In the genomic region with DNA sequence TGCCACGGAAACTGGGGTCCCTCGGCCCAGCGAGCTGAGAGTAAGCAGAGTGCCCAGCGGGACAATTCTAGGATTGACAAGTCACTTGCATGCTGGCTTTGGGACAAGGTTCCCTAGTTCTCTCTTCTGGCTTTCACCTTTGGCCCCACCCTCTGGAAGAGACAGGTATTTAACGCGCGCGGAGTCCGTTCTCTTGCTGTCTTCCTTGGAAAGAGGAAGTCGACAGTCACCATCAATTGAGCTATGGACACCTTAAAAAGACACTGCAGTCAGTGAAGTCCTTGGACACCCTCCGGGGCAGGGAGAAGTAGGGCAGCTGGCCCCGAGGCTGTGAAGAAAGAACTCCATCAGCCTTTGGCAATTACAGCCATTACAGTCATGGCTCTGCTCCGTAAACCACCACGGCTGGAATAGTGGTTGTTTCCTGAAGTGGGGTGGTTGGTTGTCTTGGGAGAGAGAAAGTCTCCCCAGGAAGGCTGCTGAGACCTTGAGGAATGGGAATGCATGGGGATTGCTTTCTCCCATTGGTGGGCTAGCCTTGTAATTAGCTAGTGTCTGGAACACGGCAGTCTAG, we compare ENCODE assay signal across 8 mouse cellular contexts. TPM values are rescaled to one million over a fixed set of nuclear protein-coding genes. Genes with fewer than 3 reads are reported as not detected.
DNase-seq lines count a peak whose midpoint lies in the region; ATAC-seq lines count a peak whose summit lies in the region.

No protein-coding gene starts in this region.

- peak overlapping the region; percentile 37 for H3K4me3 ChIP-seq in hindbrain, embryonic 13.5 days
- peak overlapping the region; percentile 42 for H3K4me3 ChIP-seq in stomach, embryonic 14.5 days (ENCODE audit: low read depth, low read length)

- H3K27me3 ChIP-seq in hindbrain, embryonic 13.5 days = peaks cover 18% of the 10 kb centered on the region; the same call in 1 of the 2 replicates
- H3K27me3 ChIP-seq in stomach, embryonic 14.5 days (ENCODE audit: control insufficient read depth, insufficient read depth, low read length) = no peaks in the 10 kb centered on the region

- ATAC-seq in hindbrain, embryonic 13.5 days (ENCODE audit: low FRiP score) = no peak
- no peak for ATAC-seq in stomach, embryonic 14.5 days (ENCODE audit: insufficient number of reproducible peaks, insufficient read depth, low FRiP score, low read depth)

- peaks cover 44% of the 10 kb centered on the region for H3K4me1 ChIP-seq in hindbrain, embryonic 13.5 days (replicated peaks)
- H3K4me1 ChIP-seq in stomach, embryonic 14.5 days (ENCODE audit: control insufficient read depth, insufficient read depth, low read length) = peaks cover 19% of the 10 kb centered on the region; the same call in 1 of the 2 replicates

- intact Hi-C loops in gastrocnemius, postnatal 36 days (cut with DNase I) = no loop called here

- no peak overlapping the region for H3K27ac ChIP-seq in hindbrain, embryonic 13.5 days
- no peak overlapping the region; the same call in 1 of the 2 replicates for H3K27ac ChIP-seq in stomach, embryonic 14.5 days (ENCODE audit: low read length)

- peak; percentile 27 for DNase-seq in B cell, adult 2 months
- DNase-seq in R1 (ENCODE audit: low read depth, low spot score) (peak; percentile 30), MN1 (ENCODE audit: low spot score) (no peak)
- peak; percentile 31 to 44 for DNase-seq in lung, adult 18-20 months
- no peak for DNase-seq in gastrocnemius, postnatal 36 days
- DNase-seq in gastrocnemius, postnatal 25 days = no peak

- H3K9me3 ChIP-seq in hindbrain, embryonic 13.5 days = no peaks in the 10 kb centered on the region
- no peaks in the 10 kb centered on the region for H3K9me3 ChIP-seq in stomach, embryonic 14.5 days (ENCODE audit: control insufficient read depth, low read depth, low read length)

- peak overlapping the region; percentile 60 for H3K9ac ChIP-seq in hindbrain, embryonic 13.5 days
- peak overlapping the region; percentile 25; the same call in 1 of the 2 replicates for H3K9ac ChIP-seq in stomach, embryonic 14.5 days (replicated peaks; ENCODE audit: low read depth, low read length)

- WGBS in hindbrain, embryonic 13.5 days = 22% methylated on average over 15 of the region's 15 CpGs
- WGBS in stomach, embryonic 14.5 days = 19% methylated on average over 15 of the region's 15 CpGs

- peak overlapping the region; percentile 58 for H3K4me2 ChIP-seq in hindbrain, embryonic 13.5 days
- peak overlapping the region; percentile 76 for H3K4me2 ChIP-seq in stomach, embryonic 14.5 days (replicated peaks; ENCODE audit: low read depth, low read length)

- no peaks in the 10 kb centered on the region for H3K36me3 ChIP-seq in hindbrain, embryonic 13.5 days
- no peaks in the 10 kb centered on the region for H3K36me3 ChIP-seq in stomach, embryonic 14.5 days (ENCODE audit: control insufficient read depth, insufficient read depth, low read length)

RNA-seq across cellular contexts. Expression of a gene that starts 0.5 kb away (rescaled TPM):
- polyA plus RNA-seq in hindbrain, embryonic 13.5 days (2015; fragmentation: Nextera tagmentation; extraction: Ambion mirVana) = 0.06 and 0.23 TPM in 2 replicates
- polyA plus RNA-seq in stomach, embryonic 14.5 days (2014; fragmentation: Nextera tagmentation; extraction: Ambion mirVana) = 2.5 and 2.9 TPM in 2 replicates
- total RNA-seq in gastrocnemius, postnatal 36 days (2021) = 1 to 10 TPM; 1.8 to 6.2 TPM
- total RNA-seq in gastrocnemius, postnatal 25 days (2021) = 1 to 10 TPM; 1.5 to 2.0 TPM

Comparison
In these comparisons a context has a peak if more than half of its experiments do, and no peak if none do; other contexts are left out.
1. DNase-seq: peak in B cell, adult 2 months (2 of 2), R1 (single experiment) and lung, adult 18-20 months (2 of 2); none in MN1 (single experiment), gastrocnemius, postnatal 36 days (0 of 2) and gastrocnemius, postnatal 25 days (single experiment).